Mouse (Mus musculus) kidney, adult 2 months (tissue): Measurements from ENCODE around the gene Lzts3.

Source experiments
- CTCF ChIP-seq: fragments of 200-500 bp; conservative IDR thresholded peaks from 2 replicates; pipeline ENCODE4 v1.5.1; 2011; ENCODE audit warnings: low read depth, mild to moderate bottlenecking, control low read depth, low read length, moderate library complexity, mixed read lengths; ENCODE audit not compliant: insufficient read depth, insufficient read length
- POLR2A ChIP-seq: fragments of 200-500 bp; IDR thresholded peaks from one replicate; pipeline ENCODE4 v1.6.1; 2011; ENCODE audit warnings: low read depth, low read length, control low read depth

GRCm38 (mm10) chr2:130653303-130653702, 10.7 kb upstream of the Lzts3 start:
- TF ChIP-seq CTCF (no peak), POLR2A (no peak)
